Mouse (Mus musculus): Measurements from ENCODE around the gene Acox1.

- no peak for TF ChIP-seq POLR2A (IDR thresholded peaks at IDR 0.05; ENCODE audit: extremely low read depth, insufficient read depth, low read length)
- no peak for TF ChIP-seq CTCF (IDR thresholded peaks at IDR 0.05; ENCODE audit: low read depth, low read length)
These were observed 713 bp downstream of the Acox1 start for GRCm38 (mm10) chr11:116198132-116198531.

Measured in liver, adult 2 months (tissue).